Mouse (Mus musculus): ENCODE measurements at regions not wholly inside any gene's neighbourhood (a gene's known extent, or its start where the extent isn't known, plus 50 kb on each side); places are given as distances from the start of the nearest gene placed in this dataset.

DNA sequence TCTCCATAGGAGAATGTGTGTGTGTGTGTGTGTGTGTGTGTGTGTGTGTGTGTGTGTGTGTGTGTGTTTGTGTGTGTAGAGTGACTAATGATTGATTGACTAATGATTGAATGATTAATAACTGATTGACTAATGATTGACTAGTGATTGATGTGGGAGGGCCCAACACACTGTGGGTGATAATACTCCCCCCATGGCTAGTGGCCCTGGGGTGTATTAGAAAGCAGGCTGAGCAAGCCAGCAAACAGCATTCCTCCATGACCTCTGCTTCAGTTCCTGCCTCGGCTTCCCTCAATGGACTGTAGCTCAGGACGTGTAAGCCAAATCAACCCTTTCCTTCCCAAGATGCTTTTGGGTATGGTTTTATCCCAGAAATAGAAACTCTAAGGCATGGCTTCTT is 114.1 kb upstream of the Rreb1 start:
- no peak for DNase-seq

GRCm38 (mm10) chr13:37666207-37667003 is 111.8 kb upstream of the Rreb1 start:
- DNase-seq: no peak

DNA sequence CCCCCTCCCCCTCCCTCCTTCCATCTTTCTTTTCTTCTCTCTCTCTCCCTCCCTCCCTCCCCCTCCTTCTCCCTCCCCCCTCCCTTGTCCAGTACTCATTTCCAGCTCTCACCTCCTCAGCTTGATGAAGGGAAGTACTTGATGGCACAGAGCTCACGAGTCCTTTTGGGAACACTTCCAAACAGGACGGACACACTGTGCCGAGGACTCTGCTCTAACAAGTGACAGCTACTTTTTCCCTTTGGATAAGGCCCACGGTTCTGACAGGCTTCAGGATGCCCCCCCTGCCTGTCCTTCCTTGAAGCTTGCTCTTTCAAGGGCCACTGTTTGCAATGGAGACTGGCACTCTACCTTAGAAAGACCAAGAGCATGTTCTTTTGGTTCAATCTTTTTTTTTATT is 110.8 kb upstream of the Rreb1 start:
- no peak for DNase-seq

DNA sequence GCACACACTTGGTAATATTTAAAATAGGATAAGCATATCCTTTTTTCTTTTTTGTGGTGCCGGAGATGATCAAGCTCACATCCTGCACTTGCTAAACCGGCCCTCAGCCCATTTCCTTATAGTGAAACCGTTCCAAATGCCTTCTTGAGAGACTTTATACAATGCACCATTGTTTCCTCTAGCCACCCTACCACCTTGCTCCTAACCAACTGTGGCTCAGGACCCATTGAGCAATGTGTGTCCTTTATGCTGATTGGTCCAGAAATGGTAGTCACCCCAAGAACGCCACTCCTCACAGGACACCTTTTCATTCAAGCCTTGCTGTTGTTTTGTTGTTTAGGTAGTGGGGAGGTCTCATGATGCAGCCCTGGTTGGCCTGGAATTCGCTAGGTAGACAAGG is 110.3 kb upstream of the Rreb1 start:
- DNase-seq: no peak

DNA sequence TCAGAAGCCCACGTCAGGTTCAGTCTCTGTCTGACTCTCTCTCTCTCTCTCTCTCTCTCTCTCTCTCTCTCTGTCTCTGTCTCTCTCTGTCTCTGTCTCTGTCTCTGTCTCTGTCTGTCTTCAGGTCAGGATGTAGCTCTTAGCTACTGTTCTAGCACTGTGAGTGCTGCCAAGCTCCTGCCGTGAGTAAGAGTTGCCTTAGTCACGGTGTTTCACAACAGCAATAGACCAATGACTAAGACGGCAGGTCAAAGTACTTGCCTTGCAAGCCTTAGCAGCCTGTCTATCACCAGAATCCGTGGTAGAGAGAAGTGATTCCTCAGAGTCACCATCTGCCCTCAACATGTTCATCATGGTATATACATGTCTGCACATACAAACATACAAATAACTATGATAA is 107.1 kb upstream of the Rreb1 start:
- DNase-seq: no peak

- DNase-seq: no peak
Observed at GRCm38 (mm10) chr13:37674676-37675350, 103.4 kb upstream of the Rreb1 start.

DNA sequence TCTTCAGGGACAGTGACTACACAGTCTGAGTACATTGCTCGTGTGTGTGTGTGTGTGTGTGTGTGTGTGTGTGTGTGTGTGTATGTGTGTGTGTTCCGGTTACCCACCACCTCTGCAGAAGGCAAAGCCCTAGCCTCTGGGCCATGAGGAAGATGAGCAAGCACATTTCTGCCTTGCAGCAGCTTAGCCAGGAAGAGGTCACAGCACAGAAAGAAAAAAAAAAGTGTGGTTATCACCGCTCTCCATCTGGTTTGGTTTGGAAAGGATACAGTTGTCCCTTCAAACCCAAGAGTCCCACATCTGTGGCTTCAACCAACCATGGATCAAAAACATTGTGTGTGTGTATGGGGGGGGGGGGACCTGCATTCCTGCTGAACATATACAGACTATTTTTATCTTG is 102.5 kb upstream of the Rreb1 start:
- no peak for DNase-seq

- DNase-seq: no peak
Observed at GRCm38 (mm10) chr13:37676912-37677311, 101.3 kb upstream of the Rreb1 start.

DNA sequence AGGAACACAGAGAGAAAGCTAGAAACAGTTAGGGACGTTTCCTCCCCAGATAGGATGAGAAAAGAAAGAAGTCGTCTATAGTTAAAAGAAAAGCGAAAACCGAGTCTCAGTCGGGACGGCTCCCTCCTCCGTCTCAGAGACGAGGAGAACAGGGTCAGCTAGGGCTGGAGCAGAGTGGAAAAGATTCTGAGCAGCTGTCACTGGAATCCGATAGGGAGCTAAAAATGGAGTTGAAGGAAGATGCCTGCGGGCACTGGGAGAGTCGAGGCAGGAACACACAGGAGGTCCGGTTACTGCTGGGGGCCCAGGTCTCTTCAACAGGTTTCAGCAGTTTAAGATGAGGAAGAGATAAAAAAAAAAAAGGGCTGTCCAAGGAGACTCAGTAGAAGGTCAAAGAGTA is 99.9 kb upstream of the Rreb1 start:
- no peak for DNase-seq

DNA sequence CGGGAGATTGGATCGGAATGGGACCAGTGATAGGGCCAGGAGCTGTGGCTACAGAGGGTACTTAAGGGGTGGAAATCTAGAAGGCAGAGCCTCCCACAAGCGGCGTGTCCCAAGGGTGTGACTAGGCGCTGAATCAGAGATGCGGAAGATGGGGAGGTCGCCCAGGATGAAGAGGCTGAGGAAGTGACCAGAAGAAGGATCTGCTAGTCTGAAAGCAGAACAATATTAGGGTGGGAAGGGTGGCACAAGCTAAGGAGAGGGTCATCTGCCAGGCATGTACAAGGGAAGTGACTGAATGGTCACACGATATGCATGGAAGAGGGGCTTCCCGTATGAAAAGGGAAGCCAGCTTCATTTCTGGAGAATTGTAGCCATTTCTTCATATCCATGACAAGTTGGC is 99.4 kb upstream of the Rreb1 start:
- DNase-seq: no peak

- DNase-seq: no peak
Observed at GRCm38 (mm10) chr13:37680837-37681619, 97.2 kb upstream of the Rreb1 start.

DNA sequence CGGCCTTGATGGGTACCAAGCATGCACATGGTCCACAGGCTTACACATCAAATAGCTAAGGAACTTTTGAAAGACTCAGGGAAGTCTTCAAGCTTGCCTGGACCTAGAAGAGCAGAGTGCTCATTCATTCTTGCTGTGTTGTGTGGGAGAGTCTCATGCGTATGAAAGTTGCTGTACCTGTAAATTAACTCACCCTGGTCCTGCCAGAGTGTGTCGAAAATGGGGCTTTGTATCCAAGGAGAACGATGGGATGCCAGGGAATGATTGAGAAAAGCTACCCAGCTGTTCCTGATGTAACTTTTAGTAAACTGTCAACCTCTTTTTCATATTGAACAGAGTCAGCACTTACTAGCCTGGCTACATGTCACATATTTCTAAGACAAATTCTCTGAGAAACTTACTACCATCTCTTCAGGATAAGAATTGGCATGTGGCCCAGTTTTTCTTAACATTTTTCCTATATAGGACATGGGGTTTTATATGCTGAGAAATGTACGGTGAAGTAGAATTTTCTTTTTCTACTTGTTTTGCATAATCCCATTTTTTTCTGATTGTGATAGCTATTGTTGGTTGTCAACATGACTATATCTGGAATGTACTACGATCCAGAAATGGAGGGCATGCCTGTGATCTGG is 95.0 kb upstream of the Rreb1 start:
- no peak for DNase-seq

GRCm38 (mm10) chr13:37685617-37686016 is 92.6 kb upstream of the Rreb1 start:
- DNase-seq: no peak

- no peak for DNase-seq
Observed at GRCm38 (mm10) chr13:37686109-37686508, 92.1 kb upstream of the Rreb1 start.

DNA sequence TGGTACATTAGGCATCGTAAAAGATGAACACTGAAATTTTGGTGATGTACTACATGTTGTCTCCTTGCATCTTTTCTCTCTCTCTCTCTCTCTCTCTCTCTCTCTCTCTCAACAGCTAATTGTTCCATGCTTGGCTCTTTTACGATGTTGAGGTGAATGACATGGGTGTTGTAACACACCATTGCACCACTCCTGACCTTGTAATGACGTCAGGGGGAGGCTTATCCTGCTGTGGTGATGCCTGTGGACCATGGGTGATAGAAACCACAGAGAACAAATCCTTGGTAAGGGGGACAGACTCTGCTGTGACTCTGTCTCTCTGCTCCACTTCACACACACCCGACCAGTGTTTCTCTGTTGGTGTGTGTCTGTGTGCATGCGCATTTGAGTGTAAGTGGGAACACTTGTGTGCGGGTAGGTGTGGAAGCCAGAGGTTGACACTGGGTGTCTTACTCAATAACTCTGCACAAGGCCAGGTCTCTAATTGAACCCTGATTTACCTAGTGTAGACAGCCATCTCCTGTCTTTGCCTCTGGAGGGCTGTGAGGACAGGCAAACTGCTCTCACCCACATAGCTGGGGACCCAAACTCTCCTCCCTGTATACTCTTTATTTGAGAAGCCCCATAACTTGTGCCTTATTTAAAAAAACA is 88.9 kb upstream of the Rreb1 start:
- DNase-seq: no peak

- DNase-seq: no peak
Observed at GRCm38 (mm10) chr13:37691855-37692445, 86.2 kb upstream of the Rreb1 start.

DNA sequence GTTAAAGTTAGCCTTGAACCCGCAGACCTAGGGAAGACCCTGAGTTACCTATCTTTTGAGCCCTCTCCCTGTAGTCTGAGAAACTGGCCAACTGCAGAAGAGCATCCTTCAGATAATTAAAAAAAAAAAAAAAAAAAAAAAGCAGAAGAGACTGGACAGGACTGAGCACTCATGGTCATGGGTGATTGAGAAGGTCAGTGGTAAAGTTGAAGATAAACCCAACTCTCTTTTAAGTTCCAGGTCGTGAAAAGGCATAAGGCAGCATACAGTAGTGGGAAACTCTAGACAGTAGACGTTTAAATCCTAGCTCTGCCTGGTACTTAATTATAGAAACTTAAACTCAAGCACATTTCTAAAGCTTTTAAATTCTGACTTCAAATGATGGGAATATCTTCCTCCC is 84.6 kb upstream of the Rreb1 start:
- no peak for DNase-seq

GRCm38 (mm10) chr13:37704475-37704874 is 73.7 kb upstream of the Rreb1 start:
- no peak for DNase-seq

- no peak for DNase-seq
Observed at GRCm38 (mm10) chr13:37705482-37705881, 72.7 kb upstream of the Rreb1 start.

DNA sequence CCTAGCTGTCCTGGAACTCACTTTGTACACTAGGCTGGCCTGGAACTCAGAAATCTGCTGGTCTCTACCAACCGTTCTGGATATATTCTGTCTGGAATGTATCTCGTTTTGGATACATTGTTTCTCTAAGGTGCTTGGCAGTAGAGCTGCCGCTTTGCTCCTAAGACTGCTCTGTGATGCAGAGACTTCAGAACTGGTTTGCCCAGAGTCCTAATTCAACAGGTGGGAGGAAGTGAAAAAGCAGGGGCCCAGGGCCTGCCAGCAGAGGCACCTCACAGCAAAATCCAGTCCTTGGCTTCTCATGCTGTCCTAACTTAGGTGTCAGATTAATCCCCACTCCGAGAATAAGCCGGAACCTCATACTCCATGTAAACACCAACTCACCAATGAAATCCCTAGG is 67.3 kb upstream of the Rreb1 start:
- DNase-seq: no peak

DNA sequence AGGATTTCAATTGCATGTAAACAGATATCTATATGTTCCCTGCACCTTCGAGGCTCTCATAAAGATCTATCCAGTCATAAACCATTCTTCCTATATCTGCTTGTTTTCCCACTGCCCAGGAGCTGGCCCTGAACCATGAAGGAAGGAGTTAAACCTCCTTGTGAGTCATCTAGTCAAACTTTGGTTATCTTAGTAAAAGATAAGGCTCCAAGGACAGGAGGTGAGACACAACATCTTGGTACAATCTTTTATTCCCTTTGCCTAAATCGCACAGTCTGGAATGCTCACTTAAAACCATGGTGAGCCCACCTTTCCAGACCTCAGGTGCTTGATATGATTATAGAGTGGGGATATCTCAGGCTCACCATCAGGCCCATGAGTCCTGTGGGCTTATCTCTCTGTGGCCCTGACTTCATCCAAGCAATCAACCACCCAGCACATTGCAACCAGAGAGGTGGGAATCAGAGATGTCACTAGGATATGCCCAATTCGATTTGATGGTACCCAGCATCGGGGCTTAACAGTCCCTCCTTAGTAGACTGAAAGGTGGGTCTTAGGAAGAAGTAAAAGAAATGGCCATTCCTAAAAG is 65.2 kb upstream of the Rreb1 start:
- no peak for DNase-seq
